Mouse (Mus musculus): ENCODE data around the gene Pcp4.

Pcp4 gene

GRCm38 (mm10) chr16:96563350-96564257 is 96.2 kb downstream of the Pcp4 start:
- DNase-seq (ENCODE audit: inconsistent age in 2 of 2, low spot score in 1 of 2), result no peak

- DNase-seq (ENCODE audit: inconsistent age in 2 of 2, low spot score in 1 of 2), result no peak
Observed at GRCm38 (mm10) chr16:96567428-96567827, 100.0 kb downstream of the Pcp4 start.
